Mouse (Mus musculus) layer of hippocampus, adult 18-20 months (tissue): ENCODE results near the gene Eaf2. TPM values are rescaled to one million over a fixed set of nuclear protein-coding genes. Genes with fewer than 3 reads are reported as not detected.
A peak's percentile ranks its signal among the peaks of the same experiment; 100 is the strongest.

Experiments used
- DNase-seq, 2 experiments: peaks; one replicate each; pipeline ENCODE4 v3.0.0; 2022; ENCODE audit warnings: low spot score in 2 of 2
- microRNA-seq, 2 experiments: library from miRNA; unstranded; fragments of <30 nt; microRNA quantifications; one replicate each; pipeline ENCODE4 v1.2.0; 2021
- total RNA-seq, 2 experiments: library from RNA; stranded (reverse); gene quantifications; 2 replicates each; pipeline ENCODE4 v1.2.3; 2021

Gene Eaf2
- total RNA-seq, 2 experiments from 2014 or later = 2.0 TPM

DNA sequence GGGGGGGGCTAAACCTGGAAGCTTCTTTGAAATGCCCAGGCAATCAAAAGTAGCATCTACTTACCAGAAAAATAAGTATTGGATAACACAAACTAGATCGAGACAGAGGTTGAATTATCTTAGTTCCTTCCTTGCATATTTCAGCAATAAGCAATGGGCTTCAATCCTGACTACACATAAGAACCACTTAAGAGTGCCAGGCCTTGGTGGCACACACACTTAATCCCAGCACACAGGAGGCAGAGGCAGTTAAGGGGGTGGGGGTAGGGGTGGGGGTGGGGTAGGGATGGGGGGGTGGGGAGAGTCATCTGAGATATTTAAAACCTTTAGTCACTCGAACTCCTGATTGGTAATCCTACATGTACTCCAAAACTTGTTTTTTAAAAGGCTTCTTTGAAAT is 103.6 kb downstream of the Eaf2 start:
- DNase-seq = no peak

DNA sequence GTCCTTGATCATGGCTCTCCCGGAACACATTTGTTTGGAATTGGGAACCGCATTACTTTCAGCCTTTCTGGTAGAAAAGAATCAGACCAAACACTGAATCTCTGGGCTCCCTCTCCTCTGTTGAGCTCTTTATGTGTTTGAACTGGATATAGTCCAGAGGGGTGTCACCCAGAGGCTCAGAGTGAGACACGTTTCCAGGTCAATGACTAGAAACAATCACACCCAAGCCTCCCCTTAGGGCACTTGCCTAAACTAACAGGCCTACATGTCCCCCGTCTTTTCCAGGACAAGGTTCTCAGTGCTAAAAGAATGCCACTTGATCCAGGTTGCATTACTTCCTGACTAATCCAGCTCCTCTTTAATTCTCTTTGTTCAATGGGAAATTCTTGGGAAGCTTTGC is 104.0 kb downstream of the Eaf2 start:
- peak in 1 of 2 experiments; percentile 25 for DNase-seq

DNA sequence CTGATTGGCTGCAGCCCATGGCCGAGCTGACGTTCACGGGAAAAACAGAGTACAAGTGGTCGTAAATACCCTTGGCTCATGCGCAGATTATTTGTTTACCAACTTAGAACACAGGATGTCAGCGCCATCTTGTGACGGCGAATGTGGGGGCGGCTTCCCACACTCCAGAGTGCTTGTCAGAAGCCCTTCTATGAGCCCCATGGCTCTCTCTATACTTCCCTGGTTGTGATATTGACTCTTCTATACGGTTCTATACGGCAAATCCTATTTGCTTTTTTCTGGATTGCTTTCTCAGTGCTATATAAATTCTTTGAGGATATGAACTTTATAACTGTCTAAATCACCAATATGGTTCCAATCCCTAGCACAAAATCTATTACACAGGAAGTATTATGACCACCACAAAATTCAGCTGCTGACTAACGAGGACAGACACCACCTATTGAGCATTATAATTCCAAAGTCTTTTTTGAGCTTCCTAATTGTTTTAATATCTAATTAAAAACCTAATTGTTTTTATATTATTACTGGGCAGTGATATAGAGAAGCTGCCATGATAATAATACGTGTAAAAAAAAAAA is 104.5 kb downstream of the Eaf2 start:
- no peak for DNase-seq

DNA sequence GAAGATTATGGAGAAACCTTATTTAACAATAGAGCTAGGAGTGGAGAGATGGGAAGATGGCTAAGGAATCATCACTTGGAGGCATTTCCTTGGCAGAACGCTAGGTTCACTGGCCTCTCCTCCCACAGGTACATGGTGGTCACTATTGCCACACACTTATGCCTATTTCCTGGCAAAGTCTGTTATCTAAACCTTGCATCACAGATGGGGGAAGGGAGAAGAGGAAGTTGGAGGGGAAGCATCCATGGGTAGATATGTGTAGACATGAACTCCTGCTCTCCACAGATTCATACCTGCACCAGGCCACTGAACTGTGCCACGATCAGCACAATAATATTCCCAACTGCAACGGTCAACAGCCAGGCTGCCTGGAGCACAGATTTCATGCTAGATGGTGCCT is 122.8 kb downstream of the Eaf2 start:
- DNase-seq = no peak

DNA sequence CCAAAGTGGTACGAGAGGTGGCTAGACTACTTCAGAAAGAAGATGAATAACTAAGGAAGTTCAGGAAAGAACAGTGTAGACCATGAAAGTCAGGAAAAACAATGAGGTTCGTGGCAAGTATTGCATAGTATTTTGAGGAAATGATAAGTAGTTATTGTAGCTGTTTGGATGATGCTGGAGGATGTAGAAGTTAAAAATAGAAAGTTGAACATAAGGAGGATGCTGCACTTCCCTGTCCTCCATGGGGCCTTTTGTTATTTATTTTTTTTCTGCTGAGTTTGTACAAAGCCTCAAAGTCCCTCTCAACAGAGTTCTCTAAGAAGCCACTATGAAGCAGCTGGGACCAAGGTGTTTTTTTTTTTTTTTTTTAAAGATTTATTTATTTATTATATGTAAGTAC is 127.0 kb downstream of the Eaf2 start:
- no peak for DNase-seq

DNA sequence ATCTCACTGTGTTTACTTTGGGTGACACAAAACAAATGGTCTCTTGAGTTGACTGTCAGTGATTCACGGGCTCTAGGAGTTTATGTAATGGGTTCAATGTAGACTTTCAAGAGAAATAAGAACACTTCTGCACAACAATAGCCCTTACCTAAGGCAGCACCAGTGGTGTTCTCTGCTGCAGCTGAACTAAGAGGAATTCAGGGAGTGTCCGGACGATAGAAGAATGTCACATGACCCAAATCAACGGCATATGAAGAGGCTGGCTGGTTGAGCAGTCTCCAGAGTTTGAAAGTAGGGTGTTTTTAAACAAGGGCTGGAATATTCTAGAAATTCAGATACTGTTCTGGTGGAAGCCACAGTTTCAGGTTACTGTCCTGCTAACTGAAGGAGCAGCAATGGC is 127.7 kb downstream of the Eaf2 start:
- no peak for DNase-seq

DNA sequence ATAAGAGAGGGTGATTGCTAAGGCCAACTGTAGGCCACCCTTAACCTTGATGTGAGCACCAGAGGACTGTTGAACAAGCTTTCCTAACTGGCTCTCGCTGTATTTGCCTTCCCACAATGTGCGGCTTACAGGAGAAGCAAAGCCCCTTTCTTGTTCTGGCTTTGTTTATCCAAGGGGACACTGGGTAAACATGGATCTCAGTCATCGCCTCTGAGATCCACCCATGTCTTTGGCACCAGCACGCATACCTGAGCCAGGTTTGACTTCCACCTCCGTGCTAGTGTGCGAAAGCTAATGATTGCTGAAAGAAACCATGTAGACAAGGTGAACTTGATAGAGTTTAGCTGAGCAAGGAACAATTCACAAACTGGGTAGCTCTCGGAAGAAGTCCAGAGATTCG is 131.2 kb downstream of the Eaf2 start:
- no peak for DNase-seq

Small RNA genes lying within 50 kb of the gene (microRNA-seq; reads per million reads assigned to microRNA genes)
- gene Gm22617 = 0 reads per million in 2 experiments

Other genes with a start within 250 kb of the Eaf2 start
- 1 to 10 TPM in 1 of 2 experiments, under 1 TPM in 1; 0.99 to 1.4 TPM for gene Cd86, start 208.9 kb downstream of the Eaf2 start, total RNA-seq
- gene Ildr1, start 181.0 kb downstream of the Eaf2 start, total RNA-seq = under 1 TPM; 0.10 to 0.15 TPM
- 10 to 100 TPM; 40.5 to 41.9 TPM for gene Slc15a2, start 90.0 kb downstream of the Eaf2 start, total RNA-seq
- 10 to 100 TPM; 40.4 to 42.7 TPM for gene Iqcb1, start 46.6 kb downstream of the Eaf2 start, total RNA-seq
- gene Golgb1, start 137 bp upstream of the Eaf2 start, total RNA-seq = 10 to 100 TPM; 80.2 to 80.4 TPM
- gene Hcls1, start 60.0 kb upstream of the Eaf2 start, total RNA-seq = 1 to 10 TPM; 3.4 to 4.9 TPM
- gene Fbxo40, start 115.5 kb upstream of the Eaf2 start, total RNA-seq = under 1 TPM in 1 of 2 experiments, not detected in 1; 0.08 TPM
- gene Polq, start 136.8 kb upstream of the Eaf2 start, total RNA-seq = under 1 TPM; 0.79 to 0.86 TPM